ENCODE assay signal across 9 mouse cellular contexts in genomic region chr17:24558600-24559099, GRCm38 (mm10). TPM values are rescaled to one million over a fixed set of nuclear protein-coding genes. Genes with fewer than 3 reads are reported as not detected.
DNase-seq lines count a peak whose midpoint lies in the region; ATAC-seq and TF ChIP-seq lines count a peak whose summit lies in the region.
"Had no signal": no experiment of that assay in that cellular context is flagged by ENCODE, and none has a peak within 500 bp of the region (broad histone marks: within the 10 kb centered on the region; RNA-seq: fewer than 3 reads in every experiment).

No protein-coding gene starts in this region.

- peak; percentile 72; the same call in 1 of the 2 replicates for ATAC-seq in kidney, embryonic 16.5 days (ENCODE audit: low FRiP score, low TSS enrichment)
- ATAC-seq in midbrain, embryonic 11.5 days (ENCODE audit: low FRiP score): peak; percentile 79
- ATAC-seq in megakaryocyte-erythroid progenitor cell, adult 5-6 weeks (replicated peaks; ENCODE audit: low FRiP score, low TSS enrichment, poor library complexity, severe bottlenecking): no peak

- DNase-seq in lung, adult 18-20 months: peak; percentile 30
- no peak for DNase-seq in lung, adult 2 months
- DNase-seq in heart, adult 9 months (ENCODE audit: low spot score in 2 of 2): peak; percentile 40 to 48
- DNase-seq in midbrain, embryonic 11.5 days (ENCODE audit: low spot score, missing footprints): peak; percentile 84
- DNase-seq in spleen, postnatal 14 days (ENCODE audit: low spot score in 2 of 2): no peak
- no peak for DNase-seq in testis, postnatal 10 days (ENCODE audit: low spot score)

- 0 out of 2 replicates have a peak overlapping the region, but pooled peaks have one; percentile 1 for H3K4me2 ChIP-seq in kidney, embryonic 16.5 days (replicated peaks; ENCODE audit: low read depth, low read length)
- H3K4me2 ChIP-seq in midbrain, embryonic 11.5 days: peak overlapping the region; percentile 15; the same call in 1 of the 2 replicates

- no peaks in the 10 kb centered on the region for H3K9me3 ChIP-seq in kidney, embryonic 16.5 days (ENCODE audit: low read length)
- no peaks in the 10 kb centered on the region for H3K9me3 ChIP-seq in midbrain, embryonic 11.5 days (ENCODE audit: control insufficient read depth, low read length)
- H3K9me3 ChIP-seq: G1E had no signal

- TF ChIP-seq CTCF in lung, adult 2 months (IDR thresholded peaks at IDR 0.05; ENCODE audit: insufficient read depth, low read length): no peak

- no peak overlapping the region; the same call in 1 of the 2 replicates for H3K9ac ChIP-seq in kidney, embryonic 16.5 days (replicated peaks; ENCODE audit: low read length)
- H3K9ac ChIP-seq in midbrain, embryonic 11.5 days (ENCODE audit: low read length): peak overlapping the region; percentile 34; the same call in 1 of the 2 replicates

- H3K27ac ChIP-seq in kidney, embryonic 16.5 days (ENCODE audit: low read length): peak overlapping the region; percentile 92
- peak overlapping the region; percentile 84 for H3K27ac ChIP-seq in midbrain, embryonic 11.5 days (ENCODE audit: low read depth, low read length)

- TF ChIP-seq POLR2A in lung, adult 2 months (IDR thresholded peaks at IDR 0.05; ENCODE audit: borderline replicate concordance, extremely low read depth, low read depth, low read length): no peak

- WGBS in lung, adult 2 months: 26% methylated on average over 4 of the region's 4 CpGs
- WGBS in kidney, embryonic 16.5 days: 40% methylated on average over 4 of the region's 4 CpGs
- 35% methylated on average over 4 of the region's 4 CpGs for WGBS in midbrain, embryonic 11.5 days

- H3K36me3 ChIP-seq in kidney, embryonic 16.5 days (ENCODE audit: insufficient read depth, low read length): no peaks in the 10 kb centered on the region
- no peaks in the 10 kb centered on the region; the same call in 1 of the 2 replicates for H3K36me3 ChIP-seq in midbrain, embryonic 11.5 days (ENCODE audit: control insufficient read depth, insufficient read depth, low read length)

- no peak overlapping the region for H3K4me3 ChIP-seq in lung, adult 2 months (replicated peaks; ENCODE audit: extremely low read depth, low read depth, low read length)
- H3K4me3 ChIP-seq in kidney, embryonic 16.5 days (ENCODE audit: low read length): no peak overlapping the region
- H3K4me3 ChIP-seq in midbrain, embryonic 11.5 days (ENCODE audit: low read depth, low read length): no peak overlapping the region

- H3K27me3 ChIP-seq in kidney, embryonic 16.5 days (ENCODE audit: insufficient read depth, low read length): no peaks in the 10 kb centered on the region
- no peaks in the 10 kb centered on the region for H3K27me3 ChIP-seq in midbrain, embryonic 11.5 days (ENCODE audit: control insufficient read depth, insufficient read depth, low read length)

- peaks cover 39% of the 10 kb centered on the region for H3K4me1 ChIP-seq in lung, adult 2 months (ENCODE audit: control insufficient read depth, insufficient read depth, low read length)
- peaks cover 20% of the 10 kb centered on the region for H3K4me1 ChIP-seq in kidney, embryonic 16.5 days (ENCODE audit: insufficient read depth, low read length)
- peaks cover 17% of the 10 kb centered on the region for H3K4me1 ChIP-seq in midbrain, embryonic 11.5 days (ENCODE audit: control insufficient read depth, insufficient read depth, low read length)

RNA-seq across cellular contexts. Expression of gene Pkd1, which starts 9.0 kb away (rescaled TPM):
- polyA plus RNA-seq in lung, adult 2 months (2012; rRNA removed): 136 and 146 TPM in 2 replicates
- 22.5 and 24.3 TPM in 2 replicates for polyA plus RNA-seq in kidney, embryonic 16.5 days (2015; fragmentation: Nextera tagmentation; extraction: Ambion mirVana)
- 11.9 and 18.5 TPM in 2 replicates for polyA plus RNA-seq in midbrain, embryonic 11.5 days (2014; fragmentation: Nextera tagmentation; extraction: Ambion mirVana)
- total RNA-seq in megakaryocyte-erythroid progenitor cell, adult 5-6 weeks (2014; fragmentation: Nextera tagmentation): 17.2 and 20.5 TPM in 2 replicates
- 4.6 and 5.4 TPM in 2 replicates for total RNA-seq in megakaryocyte-erythroid progenitor cell, adult 5-6 weeks (2017)

RNA-seq across cellular contexts. Expression of gene Rab26, which starts 24.6 kb away (rescaled TPM):
- polyA plus RNA-seq in lung, adult 2 months (2012; rRNA removed): 1.1 and 1.2 TPM in 2 replicates
- 2.8 and 3.0 TPM in 2 replicates for polyA plus RNA-seq in kidney, embryonic 16.5 days (2015; fragmentation: Nextera tagmentation; extraction: Ambion mirVana)
- polyA plus RNA-seq in midbrain, embryonic 11.5 days (2014; fragmentation: Nextera tagmentation; extraction: Ambion mirVana): 1.8 and 2.2 TPM in 2 replicates
- not detected in 2 replicates for total RNA-seq in megakaryocyte-erythroid progenitor cell, adult 5-6 weeks (2014; fragmentation: Nextera tagmentation)
- 1.3 TPM in 1 of 2 replicates, not detected in the other for total RNA-seq in megakaryocyte-erythroid progenitor cell, adult 5-6 weeks (2017)

RNA-seq across cellular contexts. Expression of gene Traf7, which starts 30.9 kb away (rescaled TPM):
- 237 and 263 TPM in 2 replicates for polyA plus RNA-seq in lung, adult 2 months (2012; rRNA removed)
- 102 and 113 TPM in 2 replicates for polyA plus RNA-seq in kidney, embryonic 16.5 days (2015; fragmentation: Nextera tagmentation; extraction: Ambion mirVana)
- 67.1 and 80.8 TPM in 2 replicates for polyA plus RNA-seq in midbrain, embryonic 11.5 days (2014; fragmentation: Nextera tagmentation; extraction: Ambion mirVana)
- total RNA-seq in megakaryocyte-erythroid progenitor cell, adult 5-6 weeks (2014; fragmentation: Nextera tagmentation): 111 and 143 TPM in 2 replicates
- total RNA-seq in megakaryocyte-erythroid progenitor cell, adult 5-6 weeks (2017): 66.3 and 84.8 TPM in 2 replicates

Comparison
In these comparisons a context has a peak if more than half of its experiments do, and no peak if none do; other contexts are left out.
1. DNase-seq: peak in lung, adult 18-20 months (2 of 2), heart, adult 9 months (2 of 2) and midbrain, embryonic 11.5 days (single experiment); none in lung, adult 2 months (single experiment), spleen, postnatal 14 days (0 of 2) and testis, postnatal 10 days (single experiment).